Mouse (Mus musculus) C2C12 (cell line): ENCODE measurements around the gene Qser1. TPM values are rescaled to one million over a fixed set of nuclear protein-coding genes. Genes with fewer than 3 reads are reported as not detected.

Experiments
- H3K27me3 ChIP-seq: one replicate; pipeline ENCODE4 v1.6.1; 2011; ENCODE audit not compliant: control insufficient read depth, insufficient read depth, insufficient read length
- H3K36me3 ChIP-seq: one replicate; pipeline ENCODE4 v1.6.1; 2011; ENCODE audit not compliant: control insufficient read depth, insufficient read depth
- H3K4me3 ChIP-seq: one replicate; pipeline ENCODE4 v1.5.1; 2011; ENCODE audit warnings: mild to moderate bottlenecking, control low read depth; ENCODE audit not compliant: poor library complexity, insufficient read depth, severe bottlenecking
- H3K79me2 ChIP-seq: one replicate; pipeline ENCODE4 v1.6.1; 2011; ENCODE audit not compliant: control insufficient read depth, insufficient read depth
- H3K79me3 ChIP-seq: one replicate; pipeline ENCODE4 v1.6.1; 2011; ENCODE audit warnings: low read depth, control low read depth
- H3ac ChIP-seq: one replicate; pipeline ENCODE3; 2011; ENCODE audit warnings: low read depth; ENCODE audit not compliant: control insufficient read depth, insufficient read length
- CEBPB ChIP-seq: IDR thresholded peaks from one replicate; pipeline ENCODE4 v1.6.1; 2011; ENCODE audit warnings: low read depth, mild to moderate bottlenecking, control low read depth, moderate library complexity
- CTCF ChIP-seq: IDR thresholded peaks from one replicate; pipeline ENCODE4 v1.5.1; 2011; ENCODE audit not compliant: control insufficient read depth, insufficient read depth, insufficient read length
- FOSL1 ChIP-seq: IDR thresholded peaks from one replicate; pipeline ENCODE4 v1.8.0; 2011; ENCODE audit warnings: mild to moderate bottlenecking, low read length; ENCODE audit not compliant: poor library complexity, insufficient read depth, severe bottlenecking
- MAX ChIP-seq: IDR thresholded peaks from one replicate; pipeline ENCODE4 v1.6.1; 2011; ENCODE audit warnings: mild to moderate bottlenecking, control low read depth
- MYOD1 ChIP-seq: IDR thresholded peaks from one replicate; pipeline ENCODE4 v1.6.1; 2011; ENCODE audit warnings: low read depth; ENCODE audit not compliant: control insufficient read depth, insufficient read length
- MYOG ChIP-seq: IDR thresholded peaks from one replicate; pipeline ENCODE4 v1.6.1; 2011; ENCODE audit not compliant: control insufficient read depth, insufficient read length; ENCODE audit errors: extremely low read depth
- USF1 ChIP-seq: IDR thresholded peaks from one replicate; pipeline ENCODE4 v1.6.1; 2011; ENCODE audit warnings: low read depth, mild to moderate bottlenecking, control low read depth, moderate library complexity
- polyA plus RNA-seq: library from polyadenylated mRNA; unstranded; fragments of >200 nt; fragmentation: generic; extraction: Trizol; gene quantifications from one replicate; pipeline ENCODE4 v1.2.1, GENCODE M21; 2012; ENCODE audit warnings: missing spikeins

Qser1 gene
- polyA plus RNA-seq, 1 experiment: 5.3 TPM

- TF ChIP-seq USF1 (no peak), MYOD1 (no peak), MYOG (no peak), CTCF (no peak), CEBPB (no peak), MAX (no peak), FOSL1 (no peak)
- no peak overlapping the region for H3K4me3 ChIP-seq
These were observed 65.9 kb downstream of the Qser1 start for GRCm38 (mm10) chr2:104750611-104751010.

GRCm38 (mm10) chr2:104748652-104749183 lies 67.8 kb downstream of the Qser1 start:
- Histone ChIP-seq H3K79me2 (no peaks in the 10 kb centered on the region), H3K79me3 (no peaks in the 10 kb centered on the region), H3K27me3 (no peaks in the 10 kb centered on the region), H3K4me3 (no peak overlapping the region), H3K36me3 (no peaks in the 10 kb centered on the region), H3ac (no peak overlapping the region)
- TF ChIP-seq CEBPB (no peak), MAX (no peak), FOSL1 (no peak), USF1 (no peak), MYOD1 (no peak), MYOG (no peak), CTCF (no peak)

More at GRCm38 (mm10) chr2:104750611-104751010, 65.9 kb downstream of the Qser1 start:
- Histone ChIP-seq H3K79me2 (no peaks in the 10 kb centered on the region), H3K27me3 (no peaks in the 10 kb centered on the region), H3K79me3 (no peaks in the 10 kb centered on the region), H3K36me3 (peaks cover 3% of the 10 kb centered on the region), H3ac (no peak overlapping the region)

- H3K79me2 ChIP-seq: peaks cover 13% of the 10 kb centered on the region
- peaks cover 4% of the 10 kb centered on the region for H3K79me3 ChIP-seq
- no peaks in the 10 kb centered on the region for H3K36me3 ChIP-seq
- H3K27me3 ChIP-seq: no peaks in the 10 kb centered on the region
- no peak overlapping the region for H3ac ChIP-seq
- H3K4me3 ChIP-seq: no peak overlapping the region
- TF ChIP-seq CEBPB (no peak), MYOG (no peak), FOSL1 (no peak), MYOD1 (no peak), MAX (no peak), CTCF (no peak), USF1 (no peak)
These were observed 70.3 kb downstream of the Qser1 start for GRCm38 (mm10) chr2:104746251-104746650.

- peaks cover 11% of the 10 kb centered on the region for H3K79me3 ChIP-seq
- TF ChIP-seq MAX (no peak), CEBPB (no peak)
- no peak overlapping the region for H3K4me3 ChIP-seq
- H3ac ChIP-seq: no peak overlapping the region
- H3K27me3 ChIP-seq: no peaks in the 10 kb centered on the region
- no peaks in the 10 kb centered on the region for H3K36me3 ChIP-seq
- peaks cover 32% of the 10 kb centered on the region for H3K79me2 ChIP-seq
These were observed 72.6 kb downstream of the Qser1 start for GRCm38 (mm10) chr2:104743971-104744370.

- peaks cover 40% of the 10 kb centered on the region for H3K79me2 ChIP-seq
- H3ac ChIP-seq: no peak overlapping the region
These were observed 73.4 kb downstream of the Qser1 start for GRCm38 (mm10) chr2:104743160-104743559.

GRCm38 (mm10) chr2:104742741-104743064 lies 73.9 kb downstream of the Qser1 start, which contains the start of gene Depdc7:
Gene Depdc7 (minus strand): TSS chr2:104742878.
- Histone ChIP-seq H3K4me3 (peak within 1 kb of the TSS; percentile 64), H3K36me3 (no peaks in the 10 kb centered on the region), H3K79me3 (peaks cover 15% of the 10 kb centered on the region), H3ac (peak within 1 kb of the TSS; percentile 97), H3K27me3 (no peaks in the 10 kb centered on the region), H3K79me2 (peaks cover 45% of the 10 kb centered on the region)
- TF ChIP-seq MYOG (no peak), FOSL1 (no peak), CTCF (no peak), USF1 (peak; percentile 62), MYOD1 (no peak), MAX (peak; percentile 31), CEBPB (no peak)

More at GRCm38 (mm10) chr2:104743160-104743559, 73.4 kb downstream of the Qser1 start:
- no peak overlapping the region for H3K4me3 ChIP-seq
- no peaks in the 10 kb centered on the region for H3K27me3 ChIP-seq
- H3K79me3 ChIP-seq: peaks cover 15% of the 10 kb centered on the region
- TF ChIP-seq CTCF (no peak), CEBPB (no peak), MYOD1 (no peak), FOSL1 (no peak), MYOG (no peak), USF1 (no peak), MAX (no peak)
- no peaks in the 10 kb centered on the region for H3K36me3 ChIP-seq
